ENCODE assay signal across 8 mouse cellular contexts in the genomic region with DNA sequence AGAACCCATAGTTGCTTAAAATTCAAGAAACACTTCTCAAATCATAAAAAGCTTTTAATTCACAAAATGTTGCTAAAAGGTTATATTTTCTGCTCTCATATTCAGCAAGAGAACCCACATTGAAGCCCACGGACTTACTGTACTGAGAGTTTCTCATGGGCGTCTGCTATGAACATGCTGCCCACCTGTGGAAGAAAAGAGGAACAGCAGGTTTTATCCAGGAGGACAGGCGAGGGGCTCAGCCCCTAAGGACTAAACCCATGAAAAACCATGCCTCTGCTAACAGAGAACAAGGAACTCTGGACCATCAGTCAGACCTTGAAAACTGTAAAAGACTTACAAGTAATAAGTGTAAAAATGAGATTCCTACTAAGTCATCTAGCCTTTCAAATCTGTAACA. TPM values are rescaled to one million over a fixed set of nuclear protein-coding genes. Genes with fewer than 3 reads are reported as not detected.
DNase-seq lines count a peak whose midpoint lies in the region.

No protein-coding gene starts in this region.

- peak; percentile 12 for DNase-seq in adrenal gland, adult 2 months
- DNase-seq in adrenal gland, adult 18-20 months (ENCODE audit: low spot score in 2 of 2): no peak
- peak; percentile 37 for DNase-seq in layer of hippocampus, adult 11-12 months (ENCODE audit: low spot score)
- DNase-seq in layer of hippocampus, adult 9-10 months (ENCODE audit: low spot score): no peak
- DNase-seq in ZHBTc4 (ENCODE audit: low read depth, low spot score): peak; percentile 54
- DNase-seq in kidney, postnatal 14 days: peak; percentile 25
- DNase-seq in retina, postnatal 7 days (ENCODE audit: low read depth, low spot score): peak; percentile 32
- no peak for DNase-seq in urinary bladder, postnatal 4 days (ENCODE audit: low spot score in 2 of 2)

RNA-seq across cellular contexts. Expression of gene Armh3, which starts 45.0 kb away (rescaled TPM):
- total RNA-seq in adrenal gland, adult 2 months (2021): 10 to 100 TPM; 15.5 to 17.3 TPM
- polyA plus RNA-seq in adrenal gland, adult 2 months (2012; rRNA removed): 6.1 and 8.5 TPM in 2 replicates
- 10 to 100 TPM; 12.0 to 12.3 TPM for total RNA-seq in adrenal gland, adult 18-20 months (2021)

RNA-seq across cellular contexts. Expression of gene Hps6, which starts 50.0 kb away (rescaled TPM):
- 10 to 100 TPM; 11.2 to 15.4 TPM for total RNA-seq in adrenal gland, adult 2 months (2021)
- 16.7 and 19.7 TPM in 2 replicates for polyA plus RNA-seq in adrenal gland, adult 2 months (2012; rRNA removed)
- 10 to 100 TPM in 1 of 2 experiments, 1 to 10 TPM in 1; 9.8 to 15.1 TPM for total RNA-seq in adrenal gland, adult 18-20 months (2021)

Comparison
In these comparisons a context has a peak if more than half of its experiments do, and no peak if none do; other contexts are left out.
1. DNase-seq: peak in adrenal gland, adult 2 months (single experiment), layer of hippocampus, adult 11-12 months (single experiment), ZHBTc4 (single experiment), kidney, postnatal 14 days (single experiment) and retina, postnatal 7 days (single experiment); none in adrenal gland, adult 18-20 months (0 of 2), layer of hippocampus, adult 9-10 months (single experiment) and urinary bladder, postnatal 4 days (0 of 2).